Mouse (Mus musculus) spleen, embryonic (tissue): ENCODE data around the gene Ttll12.

Experiments used
- CTCF ChIA-PET: fragments of 350-600 bp; sonication (Branson Sonifier 250); formaldehyde crosslinking; loops from one replicate; lab custom pipeline; 2022; lab: Charles Lee

Ttll12 gene

DNA sequence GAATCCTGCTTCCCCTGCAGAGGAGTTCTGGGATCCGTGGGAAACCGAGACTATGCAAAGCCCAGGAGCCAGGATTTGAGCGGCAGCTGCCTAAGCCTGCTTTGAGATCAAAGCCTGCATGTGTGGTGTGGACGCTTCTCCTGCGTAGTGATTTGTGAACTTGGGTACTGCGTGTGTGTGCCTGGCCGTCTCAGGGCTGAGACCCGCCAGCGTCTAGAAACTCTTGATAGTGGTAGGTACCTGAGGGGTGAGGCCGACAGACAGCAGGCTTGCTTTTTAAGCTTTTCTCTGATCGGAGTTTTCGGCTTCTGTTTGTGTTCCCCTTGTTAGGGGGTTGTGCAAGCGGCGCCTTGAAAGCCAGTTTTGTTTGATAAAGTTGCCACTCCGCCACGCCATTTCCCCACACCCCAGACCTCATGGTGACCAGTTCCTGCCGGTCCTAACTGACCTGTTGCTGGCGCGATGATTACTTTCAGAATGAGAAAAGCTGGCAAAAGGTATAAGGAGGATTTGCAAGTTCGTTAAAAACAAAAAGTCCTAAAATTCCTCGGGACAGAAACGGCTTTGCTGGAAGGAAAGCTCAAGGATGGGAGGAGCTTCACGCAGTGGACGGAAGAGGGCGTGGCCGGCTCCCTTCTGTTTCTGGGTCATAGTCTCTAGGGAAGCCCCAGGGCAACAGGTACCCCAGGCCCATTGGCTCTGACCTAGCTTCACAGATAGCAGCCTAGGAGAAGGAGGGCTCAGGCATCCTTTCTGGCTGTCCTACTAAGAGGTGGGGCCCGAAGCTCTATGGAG lies 30.9 kb downstream of the Ttll12 start:
- CTCF ChIA-PET = interaction anchor here (0.6 kb wide), 1 partner anchor 15 kb away, joined by 3 read pairs; no protein-coding TSS in a partner anchor

DNA sequence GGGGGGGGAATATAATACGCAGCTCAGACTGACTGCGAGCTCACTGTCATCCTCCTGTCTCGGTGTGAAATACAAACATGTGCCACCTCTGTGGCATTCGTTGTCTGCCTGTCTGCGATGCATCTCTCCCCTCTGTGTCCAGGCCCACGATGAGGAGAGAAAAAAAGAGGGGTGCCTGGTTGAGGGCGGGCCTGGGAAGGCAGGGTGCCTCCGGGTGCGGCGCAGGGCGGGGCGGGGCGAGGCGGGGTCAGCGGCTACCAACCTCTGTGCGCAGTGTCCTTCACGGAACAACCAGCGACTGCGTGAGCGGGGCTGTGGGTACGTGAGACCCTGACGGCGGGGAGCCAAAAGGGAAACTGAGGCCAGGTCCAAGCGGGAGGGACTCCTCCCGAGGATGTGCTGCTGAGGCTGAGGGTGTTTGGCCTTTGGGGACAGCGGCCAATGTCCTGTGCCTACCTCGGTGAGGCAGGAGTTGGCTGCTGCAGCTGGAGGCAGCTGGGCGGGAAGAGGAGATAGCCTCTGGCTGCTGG lies 31.6 kb downstream of the Ttll12 start, which contains the start of the genes Tspo and Mcat:
Gene Tspo (plus strand): TSS at position 266 of the 530 bp plus-strand sequence.
Gene Mcat (minus strand): TSS at position 461 of the 530 bp plus-strand sequence.
- CTCF ChIA-PET = no interaction called here

DNA sequence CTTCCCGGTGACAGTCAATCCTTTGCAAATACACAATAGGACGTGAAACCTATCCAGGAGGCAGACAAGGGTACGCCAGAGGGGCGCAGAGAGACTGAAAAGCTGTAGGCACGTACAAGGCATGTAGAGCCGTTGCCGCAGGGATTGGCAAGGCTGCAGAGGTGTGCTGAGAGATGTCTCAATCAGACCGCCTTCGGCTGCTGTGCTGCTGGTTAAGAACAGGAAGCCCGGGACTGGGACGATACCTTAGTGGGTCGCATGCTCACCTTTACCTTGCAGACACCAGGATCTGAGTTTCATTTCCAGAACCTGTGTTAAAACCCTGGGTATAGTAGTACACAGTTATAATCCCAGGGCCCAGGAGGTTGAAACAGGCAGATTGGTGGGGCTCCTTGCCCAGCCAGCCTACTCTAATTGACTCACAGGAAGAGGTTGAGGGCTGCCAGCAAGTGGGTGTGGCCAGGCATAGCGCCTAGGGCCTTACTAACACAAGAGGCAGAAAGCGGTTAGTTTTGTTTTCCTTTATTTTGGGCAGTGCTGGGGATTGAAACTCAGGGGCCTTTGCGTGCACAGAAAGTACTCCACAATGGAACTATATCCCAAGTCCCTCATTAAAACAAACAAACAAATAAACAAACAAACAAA lies 32.2 kb downstream of the Ttll12 start:
- CTCF ChIA-PET = no interaction called here

DNA sequence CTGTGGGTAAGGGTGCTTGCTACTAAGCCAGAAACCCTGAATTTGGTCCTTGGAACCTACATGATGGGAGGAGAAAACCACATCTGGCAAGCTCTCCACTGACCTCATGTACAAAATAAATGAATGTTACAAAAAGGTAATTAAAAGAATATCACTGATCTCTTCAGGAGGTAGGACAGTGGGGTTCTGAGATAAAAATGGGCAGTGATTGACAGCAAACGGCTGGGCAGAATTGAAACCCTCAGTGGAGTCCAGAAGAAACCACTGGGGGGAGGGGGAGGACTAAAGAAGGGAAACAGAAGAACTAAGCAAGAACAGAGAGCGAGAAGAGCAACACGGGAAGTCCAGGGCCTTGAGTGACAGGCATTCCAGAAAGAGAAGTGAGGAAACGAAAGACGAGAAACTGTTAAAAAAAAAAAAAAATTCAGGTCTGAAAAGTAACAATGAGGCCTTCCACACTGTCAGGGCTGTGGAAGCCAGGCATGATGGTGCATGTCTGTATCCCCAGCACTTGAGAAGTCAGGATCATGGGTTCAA lies 33.9 kb downstream of the Ttll12 start:
- CTCF ChIA-PET = interaction anchor here (0.7 to 1.1 kb wide), 3 partner anchors 10 to 113 kb away, joined by 3 to 7 read pairs (median 3); no protein-coding TSS in a partner anchor

DNA sequence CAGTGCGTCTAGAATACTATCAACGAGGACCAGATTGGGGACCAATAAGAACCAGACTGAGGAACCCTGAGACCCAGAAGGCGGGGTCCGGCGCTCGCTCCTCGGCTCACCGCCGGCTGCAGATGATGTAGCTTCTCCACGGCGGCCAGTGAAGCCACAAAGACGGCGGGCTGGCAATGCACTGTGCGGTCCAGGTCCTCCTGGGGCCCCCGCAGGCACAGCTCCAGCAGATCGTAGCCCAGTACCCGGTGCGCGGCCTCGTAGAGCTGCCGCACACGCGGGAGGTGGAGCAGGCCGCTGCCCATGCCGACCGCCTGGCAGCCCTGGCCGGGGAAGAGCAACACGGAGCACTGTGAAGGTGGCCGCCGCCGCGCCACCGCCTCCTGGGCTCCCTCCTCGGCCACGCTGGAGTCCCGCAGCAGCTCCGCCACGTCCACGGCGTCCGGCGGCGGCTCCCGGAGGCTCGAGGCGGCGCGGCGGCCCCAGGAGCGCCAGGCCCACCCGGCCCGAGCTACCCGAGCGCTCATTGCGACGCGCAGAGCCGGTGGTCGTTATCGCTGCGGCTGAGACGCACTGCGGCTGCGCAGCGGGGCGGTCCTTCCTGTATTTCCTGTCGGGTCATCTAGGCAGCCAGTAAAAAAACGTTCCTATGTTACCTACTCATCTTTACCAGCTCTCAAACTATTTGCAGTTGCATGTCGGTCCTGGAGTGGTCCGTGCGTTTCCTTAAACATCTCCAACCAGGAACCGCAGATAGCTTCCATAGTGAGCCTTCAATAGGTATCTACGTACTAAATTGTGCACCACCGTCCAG lies 39.6 kb downstream of the Ttll12 start:
- CTCF ChIA-PET = interaction anchor here (0.6 to 1.1 kb wide), 3 partner anchors 7 to 43 kb away, joined by 3 to 4 read pairs (median 3); no protein-coding TSS in a partner anchor

DNA sequence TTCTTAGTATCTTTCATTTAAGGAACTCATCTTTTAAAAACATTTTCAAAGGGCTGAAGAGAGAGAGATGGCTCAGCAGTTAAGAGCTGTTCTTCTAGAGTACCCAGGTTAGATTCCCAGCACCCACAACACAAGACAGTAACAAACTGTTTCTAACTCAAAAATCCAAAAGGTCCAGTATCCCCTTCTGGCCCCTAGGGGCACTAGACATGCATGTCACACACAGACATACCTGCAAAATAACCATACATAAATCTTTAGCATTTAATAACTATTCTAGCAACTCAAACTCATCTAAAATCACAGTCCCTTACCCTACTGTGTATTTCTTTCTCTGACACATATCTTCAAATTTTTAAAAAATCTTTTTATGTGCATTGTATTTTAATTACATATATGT lies 41.1 kb downstream of the Ttll12 start:
- CTCF ChIA-PET = no interaction called here

DNA sequence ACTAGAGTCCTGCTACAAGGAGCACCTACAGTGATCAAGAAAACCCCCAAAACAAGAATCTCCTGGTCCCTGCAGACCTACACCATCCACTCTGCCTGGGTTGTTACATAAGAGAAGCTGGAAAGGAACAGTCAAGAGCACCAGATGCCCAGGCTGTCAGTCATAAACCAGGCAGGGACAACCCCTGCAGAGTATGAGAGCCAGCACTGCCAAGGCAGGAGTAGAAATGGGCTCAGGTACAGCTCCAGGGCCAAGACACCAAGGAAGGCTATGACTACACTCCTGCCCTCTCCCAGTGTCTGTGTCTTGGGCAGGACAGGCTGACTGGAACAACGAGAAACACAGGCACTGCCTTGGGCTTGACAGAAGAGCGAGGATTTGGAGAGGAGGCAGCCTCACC lies 44.8 kb downstream of the Ttll12 start:
- CTCF ChIA-PET = interaction anchor here (1.1 kb wide), 1 partner anchor 10 kb away, joined by 3 read pairs; no protein-coding TSS in a partner anchor

DNA sequence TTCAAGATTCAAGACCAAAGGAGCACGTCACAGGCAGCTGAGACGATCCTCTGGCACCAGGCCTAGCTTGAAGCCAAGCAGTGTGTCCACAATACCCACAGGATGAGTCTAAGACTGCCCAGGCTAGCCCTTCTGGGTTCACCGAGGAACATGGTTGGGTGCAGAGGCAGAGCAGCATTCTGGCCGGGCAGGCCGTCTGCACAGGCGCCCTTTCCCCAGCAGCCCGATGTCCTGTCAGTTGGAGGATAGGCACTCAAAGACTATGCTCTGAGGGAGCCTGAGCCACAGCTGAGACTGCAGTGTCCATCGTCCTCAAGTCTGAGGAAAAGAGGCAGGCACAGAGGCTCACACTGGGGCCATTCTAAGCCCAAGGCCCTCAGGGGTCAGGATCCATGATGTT lies 47.8 kb downstream of the Ttll12 start:
- CTCF ChIA-PET = no interaction called here

DNA sequence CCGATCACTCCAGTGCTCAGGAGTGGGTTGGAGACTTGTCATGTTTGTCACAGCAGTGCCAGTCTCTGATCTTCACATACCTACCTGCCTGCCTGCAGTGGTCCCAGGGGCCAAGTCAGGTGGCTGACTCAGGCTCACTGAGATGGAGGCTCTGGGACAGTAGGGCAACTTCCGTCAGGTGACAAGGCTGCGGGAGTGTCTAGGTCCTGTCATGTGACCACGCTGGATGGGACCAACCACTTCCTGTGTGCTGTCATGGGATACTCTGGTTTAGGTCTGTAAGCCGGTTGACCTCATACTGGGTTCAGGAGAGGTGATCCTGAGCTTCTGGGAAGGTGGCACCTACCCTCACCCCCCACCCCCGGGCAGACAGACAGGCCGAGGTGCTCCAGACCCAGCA lies 48.9 kb downstream of the Ttll12 start:
- CTCF ChIA-PET = no interaction called here

DNA sequence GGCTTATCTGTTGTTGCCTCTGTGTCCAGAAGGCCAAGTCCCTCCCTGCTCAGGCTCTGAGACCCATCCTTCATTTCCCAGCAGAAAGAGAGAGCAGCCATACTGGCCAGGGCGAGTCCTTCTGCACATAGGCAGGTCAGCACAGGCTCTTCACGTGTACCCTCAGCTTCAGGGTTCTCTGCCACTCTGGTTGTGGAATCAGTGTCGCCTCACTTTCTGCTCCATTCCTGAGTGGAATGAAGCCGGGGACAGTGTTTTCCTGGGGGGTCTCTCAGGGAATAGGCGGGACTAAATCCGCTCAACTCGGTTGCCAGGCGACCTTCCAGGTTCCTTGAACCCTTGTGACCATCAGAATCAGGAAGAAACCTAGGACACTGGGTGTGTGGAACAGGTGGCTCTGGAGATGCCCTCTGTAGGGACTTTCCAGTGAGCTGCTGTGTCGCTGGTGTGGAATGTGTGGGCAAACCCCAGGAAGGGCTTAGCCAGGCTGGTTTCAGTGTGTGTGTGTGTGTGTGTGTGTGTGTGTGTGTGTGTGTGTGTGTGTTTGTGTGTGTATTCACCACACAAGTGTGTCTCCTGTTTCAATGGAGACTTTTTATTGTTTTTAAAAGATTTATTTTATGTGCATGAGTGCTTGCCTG lies 53.2 kb downstream of the Ttll12 start:
- CTCF ChIA-PET = no interaction called here

DNA sequence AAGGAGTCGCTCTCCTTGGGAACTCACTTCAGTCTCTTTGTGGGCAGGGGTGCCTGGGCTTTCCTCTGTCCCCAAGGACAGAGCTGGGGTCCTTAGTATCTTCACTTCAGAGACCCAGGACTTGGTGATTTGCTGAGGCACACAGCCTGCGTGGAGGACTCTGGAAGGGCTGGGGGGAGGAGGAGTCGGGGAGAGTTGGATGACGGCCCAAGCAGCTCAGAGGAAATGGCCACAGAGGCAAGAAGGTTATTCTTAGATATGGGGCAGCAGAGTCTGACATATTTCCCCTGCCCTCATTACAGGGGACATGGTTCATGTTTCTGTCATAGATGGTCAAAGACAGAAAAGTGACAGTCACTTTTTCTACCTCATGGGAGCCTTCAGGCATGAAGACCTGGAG lies 55.1 kb downstream of the Ttll12 start:
- CTCF ChIA-PET = interaction anchor here (0.6 kb wide), 1 partner anchor 114 kb away, joined by 4 read pairs; no protein-coding TSS in a partner anchor

DNA sequence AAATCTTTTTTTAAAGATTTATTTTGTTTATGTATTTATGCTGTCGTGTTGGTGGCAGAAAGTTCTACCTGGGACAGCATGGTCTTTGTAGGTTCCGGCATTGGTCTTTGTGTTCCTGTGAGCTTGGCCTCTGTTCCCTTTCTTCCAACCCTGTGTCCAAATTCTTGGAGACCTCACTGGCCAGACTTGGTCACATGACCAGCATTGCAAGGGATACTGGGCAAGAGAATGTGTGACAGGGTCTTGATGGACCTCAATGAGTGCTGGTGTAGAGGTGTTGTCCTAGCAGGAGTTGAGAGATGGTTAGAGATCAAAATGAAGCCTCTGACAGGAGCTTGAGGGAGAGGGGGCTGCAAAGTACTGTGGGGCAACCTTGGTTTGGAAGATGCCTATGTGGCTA lies 56.1 kb downstream of the Ttll12 start:
- CTCF ChIA-PET = no interaction called here

DNA sequence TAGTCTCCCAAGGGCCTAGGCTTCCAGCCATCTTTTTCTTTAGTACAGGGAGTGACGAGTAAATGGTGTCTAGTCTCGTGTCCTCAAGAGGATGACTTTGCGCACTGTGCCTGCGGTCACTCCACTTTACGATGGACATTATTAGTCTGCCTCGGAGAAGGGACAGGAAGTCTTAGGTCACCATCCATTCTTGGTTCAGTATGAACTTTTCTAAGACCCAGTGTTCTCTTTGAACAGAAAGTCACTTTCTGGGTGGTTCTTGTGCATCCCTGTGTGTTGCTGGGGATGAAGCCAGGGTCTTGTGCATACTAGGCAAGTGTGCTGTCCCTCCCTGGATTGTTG lies 59.1 kb downstream of the Ttll12 start:
- CTCF ChIA-PET = no interaction called here

DNA sequence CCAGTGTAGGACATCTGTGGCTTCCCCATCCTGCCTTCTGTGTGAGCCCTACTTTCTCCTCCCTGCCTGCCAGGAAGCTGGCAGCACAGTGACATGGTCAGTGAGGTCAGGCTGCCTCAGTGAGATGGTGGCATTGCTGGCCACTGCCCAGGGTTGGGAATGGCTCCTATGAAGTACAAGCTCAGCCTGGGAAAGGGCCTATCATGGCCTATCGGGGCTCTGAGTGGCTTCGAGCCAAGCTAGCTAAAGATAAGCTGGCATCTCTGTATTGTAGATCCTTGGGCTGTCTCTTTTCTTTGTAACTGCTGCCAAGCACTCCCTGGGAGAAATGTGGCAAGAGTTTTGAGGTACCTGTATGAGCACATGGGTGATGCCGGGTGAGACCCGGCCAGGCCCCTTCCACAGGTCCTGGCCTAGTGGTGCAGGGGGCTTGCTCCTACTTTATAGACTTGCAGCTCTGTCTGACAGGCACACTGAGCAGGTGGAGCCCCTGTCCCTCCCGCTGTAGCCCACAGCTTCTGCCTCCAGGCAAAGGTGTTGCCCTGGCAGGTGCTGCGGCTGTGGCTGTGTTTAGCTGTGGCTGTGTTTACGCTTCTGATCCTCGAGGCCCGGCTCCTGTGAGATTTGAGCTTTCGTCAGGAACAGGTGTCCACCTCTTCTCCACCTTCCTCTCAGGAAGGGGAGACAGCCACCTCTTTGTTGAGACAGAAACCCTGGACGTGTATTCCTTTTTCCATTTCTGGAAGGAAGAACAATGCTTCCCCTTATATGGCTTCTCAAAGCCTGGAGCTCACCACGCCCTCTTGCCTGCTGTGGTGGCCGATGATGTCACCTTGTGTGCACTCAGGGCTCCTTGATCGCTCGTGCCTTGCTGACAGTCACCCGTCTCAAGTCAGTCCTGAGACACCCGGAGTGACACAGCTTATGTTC lies 59.7 kb downstream of the Ttll12 start:
- CTCF ChIA-PET = no interaction called here

DNA sequence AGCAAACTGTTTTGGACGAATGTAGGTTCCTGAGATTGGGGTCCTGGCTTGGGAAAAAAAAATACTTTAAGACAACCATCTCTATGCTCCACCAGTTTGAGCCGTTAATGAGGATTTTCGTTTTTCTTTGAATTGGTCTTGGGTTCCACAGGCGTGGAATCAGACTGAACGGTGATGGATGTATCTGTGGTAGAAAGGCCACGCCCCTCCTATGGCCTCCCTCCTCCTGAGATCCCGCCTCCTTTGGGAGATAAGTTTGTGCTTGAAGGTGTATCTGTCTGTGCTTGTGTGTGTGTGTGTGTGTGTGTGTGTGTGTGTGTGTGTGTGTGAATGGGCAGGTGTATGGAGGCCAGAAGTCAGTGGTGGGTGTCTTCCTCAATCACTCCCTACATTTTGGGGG lies 62.4 kb downstream of the Ttll12 start:
- CTCF ChIA-PET = no interaction called here

DNA sequence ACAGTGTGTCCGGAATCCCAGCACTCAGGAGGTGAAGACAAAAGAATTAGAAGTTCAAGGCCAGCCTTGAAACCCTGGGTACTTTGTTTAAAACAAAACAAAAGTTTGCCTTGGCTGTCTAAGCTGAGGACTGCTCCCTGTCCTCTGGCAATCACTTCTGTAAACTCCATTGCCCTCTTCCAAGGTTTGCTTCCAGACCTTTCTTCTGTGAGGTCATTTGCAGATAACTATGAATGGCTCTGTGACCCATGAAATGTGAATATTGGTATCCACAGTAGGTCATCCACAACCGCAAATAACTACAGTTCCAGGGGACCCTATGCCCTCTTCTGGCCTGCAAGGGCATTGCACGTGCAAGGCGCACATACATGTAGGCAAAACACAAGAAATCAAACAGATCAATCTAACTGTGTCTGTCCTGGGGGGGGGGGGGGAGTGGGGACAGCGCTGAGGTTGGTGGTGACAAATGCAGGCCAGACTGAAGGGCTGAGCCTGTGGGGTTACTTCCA lies 62.9 kb downstream of the Ttll12 start:
- CTCF ChIA-PET = no interaction called here

DNA sequence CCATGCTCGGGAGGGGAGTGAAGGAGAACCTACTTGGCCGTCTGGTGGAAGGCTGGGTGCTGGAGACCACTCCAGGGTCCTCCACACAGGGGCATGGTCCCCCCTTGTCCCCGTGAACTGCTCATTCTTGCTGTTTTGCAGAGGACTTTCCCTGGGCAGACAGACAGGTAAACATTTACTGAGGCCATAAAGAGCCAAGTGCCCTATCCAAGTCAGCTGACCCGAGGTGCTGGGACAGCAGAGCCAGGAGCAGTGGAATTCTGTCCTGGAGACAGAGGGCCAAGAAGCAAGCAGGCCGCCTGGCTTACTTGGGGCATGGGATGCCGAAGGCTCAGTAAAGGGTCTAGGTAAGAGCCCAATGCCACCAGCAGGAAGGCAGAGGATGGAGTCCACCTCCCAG lies 64.3 kb downstream of the Ttll12 start:
- CTCF ChIA-PET = no interaction called here

DNA sequence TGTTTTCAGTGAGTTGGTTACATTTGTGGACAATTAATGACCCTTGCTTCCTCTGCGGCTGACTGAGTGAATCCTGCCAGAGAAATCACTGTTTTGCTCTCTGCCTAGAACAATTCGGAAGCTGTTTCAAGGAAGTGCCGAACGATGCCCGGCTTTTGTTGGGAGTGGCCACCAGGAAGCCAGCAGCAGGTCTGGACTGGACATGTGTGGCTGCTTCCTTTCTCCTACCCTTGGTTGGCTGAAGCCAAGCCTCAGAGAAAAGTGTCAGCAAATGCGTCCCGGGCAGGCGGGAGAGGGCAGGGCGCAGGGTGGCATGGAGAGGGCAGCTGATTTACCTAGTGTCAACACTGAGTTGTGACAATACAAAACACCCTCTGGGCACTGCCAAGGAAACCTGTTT lies 64.7 kb downstream of the Ttll12 start:
- CTCF ChIA-PET = no interaction called here

DNA sequence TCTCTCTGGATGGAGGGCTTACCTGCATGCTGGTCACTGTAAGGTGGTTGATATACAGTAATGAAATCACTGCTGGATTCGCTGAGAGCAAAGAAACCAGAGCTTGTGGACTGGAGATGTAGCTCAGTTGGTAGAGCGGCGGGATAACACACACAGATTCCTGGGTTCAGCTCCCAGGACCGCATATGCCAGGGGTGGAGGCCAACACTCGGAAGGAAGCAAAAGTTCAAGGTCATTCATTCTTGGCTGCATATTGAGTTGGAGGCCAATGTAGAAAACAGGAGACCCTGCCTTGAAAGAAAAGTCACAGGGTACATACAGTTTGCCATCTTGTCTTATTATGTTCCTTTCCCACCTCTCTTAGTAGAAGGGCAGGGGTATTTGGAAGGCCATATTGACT lies 65.2 kb downstream of the Ttll12 start:
- CTCF ChIA-PET = no interaction called here

DNA sequence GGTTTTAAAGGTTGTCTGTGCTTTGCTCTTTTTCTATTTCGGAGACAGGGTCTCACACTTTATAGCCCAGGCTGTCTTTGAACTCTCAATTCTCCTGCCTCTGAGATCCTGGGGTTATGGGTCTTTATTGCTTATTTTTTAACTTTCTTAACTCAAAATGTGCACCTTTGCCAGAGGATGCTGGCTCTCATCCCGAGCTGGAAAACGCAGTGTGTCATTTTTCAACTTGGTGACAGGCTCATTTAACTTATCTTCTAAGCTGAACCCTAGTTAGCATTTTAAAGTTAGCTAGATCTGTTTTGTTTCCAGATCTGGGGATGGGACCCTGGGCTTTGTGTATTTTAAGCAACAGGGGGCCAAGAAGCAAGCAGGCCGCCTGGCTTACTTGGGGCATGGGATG lies 66.1 kb downstream of the Ttll12 start:
- CTCF ChIA-PET = no interaction called here
